Mouse (Mus musculus) erythroblast, embryonic 14.5 days (primary cell): ENCODE data around the gene Tagln3.

Experiments used
- GATA1 ChIP-seq: IDR thresholded peaks from 2 replicates; pipeline ENCODE4 v1.6.1; 2012; ENCODE audit warnings: low read length, inconsistent platforms, mixed read lengths
- TAL1 ChIP-seq: IDR thresholded peaks from 3 replicates; pipeline ENCODE4 v1.6.1; 2012; ENCODE audit warnings: low read length, inconsistent platforms, mixed read lengths

GRCm38 (mm10) chr16:45742615-45743476 lies 18.4 kb upstream of the Tagln3 start, which contains the start of gene Abhd10:
- TF ChIP-seq TAL1 (no peak), GATA1 (no peak)
